Mouse (Mus musculus) testis, postnatal 14 days (tissue): ENCODE measurements at regions not wholly inside any gene's neighbourhood (a gene's known extent, or its start where the extent isn't known, plus 50 kb on each side); places are given as distances from the start of the nearest gene placed in this dataset.
A peak's percentile ranks its signal among the peaks of the same experiment; 100 is the strongest.

Experiments
- DNase-seq: peaks from one replicate; pipeline ENCODE4 v3.0.0; 2021; ENCODE audit warnings: low spot score

DNA sequence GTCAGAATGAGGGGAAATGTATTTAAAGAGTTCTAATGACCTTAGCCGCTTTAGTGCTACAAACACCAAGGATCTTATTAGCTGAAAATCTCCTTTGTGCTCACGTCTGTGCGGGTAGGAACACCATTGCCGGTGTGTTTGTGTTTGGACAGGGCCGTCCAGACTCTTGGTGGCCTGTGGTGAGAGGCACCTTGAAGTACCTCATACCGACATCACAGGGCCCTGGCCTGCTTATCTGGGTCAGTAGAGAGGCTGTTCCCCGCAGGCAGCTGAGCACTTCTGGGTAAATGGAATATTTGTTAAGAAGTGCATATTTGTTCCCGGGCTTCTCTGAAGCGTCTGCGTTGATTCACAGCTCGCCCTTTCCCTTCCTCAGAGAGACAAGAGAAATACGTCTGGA, 232.8 kb upstream of the Prox1 start:
- no peak for DNase-seq

DNA sequence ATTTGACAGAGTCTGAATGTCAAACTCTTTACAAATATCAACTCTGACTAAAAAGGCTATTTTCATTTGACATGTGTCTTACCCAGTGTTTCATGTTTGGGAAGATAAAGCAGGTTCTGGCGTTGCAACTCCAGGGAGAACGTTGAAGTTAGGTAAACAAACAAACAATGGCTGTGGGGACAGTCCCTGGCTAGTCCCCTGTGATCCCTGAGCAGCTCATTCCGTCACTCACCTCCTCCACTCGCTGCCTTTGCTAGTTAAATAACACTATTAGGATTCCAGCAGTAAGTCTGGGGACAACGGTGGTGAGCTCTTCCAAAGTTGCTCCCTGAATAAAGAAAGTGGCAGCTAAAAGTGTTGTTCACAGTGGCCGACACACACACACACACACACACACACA, 227.8 kb upstream of the Prox1 start:
- DNase-seq: no peak

DNA sequence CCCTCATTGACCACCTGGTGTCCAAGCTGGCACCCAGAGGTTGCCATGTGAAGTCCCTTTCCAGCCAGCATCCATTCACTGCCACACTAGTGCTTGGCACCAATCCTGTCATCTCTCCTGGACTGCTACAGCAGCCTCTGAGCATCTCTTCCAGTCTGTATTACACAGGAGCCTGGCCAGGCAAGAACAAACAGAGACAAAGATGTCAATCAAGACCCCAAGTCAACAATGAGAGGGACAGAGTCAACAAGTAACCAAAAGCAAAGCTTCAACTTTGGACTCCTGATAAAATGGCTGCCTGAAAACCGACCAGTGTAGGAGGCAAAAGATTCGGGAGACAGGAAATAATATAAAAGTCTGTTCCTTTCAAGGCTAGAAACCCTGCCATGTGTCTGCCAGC, 227.3 kb upstream of the Prox1 start:
- no peak for DNase-seq

DNA sequence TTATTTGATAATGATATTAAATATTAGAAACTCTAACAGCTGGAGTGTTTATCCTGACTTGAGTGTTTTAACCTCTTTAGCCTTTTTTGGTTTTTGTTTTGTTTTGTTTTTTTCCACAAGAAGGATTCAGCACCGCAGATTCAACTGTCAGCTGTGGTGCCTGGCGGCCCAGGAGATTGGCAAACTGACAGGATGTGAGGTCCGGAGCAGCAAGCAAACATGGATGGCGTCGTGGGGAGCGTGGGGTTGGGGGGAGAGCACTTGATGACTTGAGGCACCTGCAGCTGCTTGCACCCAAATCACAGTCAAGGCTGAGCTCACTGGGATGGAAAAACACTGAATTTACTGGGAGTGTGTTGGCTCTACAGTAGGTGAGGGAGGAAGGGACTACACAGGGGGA, 222.5 kb upstream of the Prox1 start:
- DNase-seq: no peak

DNA sequence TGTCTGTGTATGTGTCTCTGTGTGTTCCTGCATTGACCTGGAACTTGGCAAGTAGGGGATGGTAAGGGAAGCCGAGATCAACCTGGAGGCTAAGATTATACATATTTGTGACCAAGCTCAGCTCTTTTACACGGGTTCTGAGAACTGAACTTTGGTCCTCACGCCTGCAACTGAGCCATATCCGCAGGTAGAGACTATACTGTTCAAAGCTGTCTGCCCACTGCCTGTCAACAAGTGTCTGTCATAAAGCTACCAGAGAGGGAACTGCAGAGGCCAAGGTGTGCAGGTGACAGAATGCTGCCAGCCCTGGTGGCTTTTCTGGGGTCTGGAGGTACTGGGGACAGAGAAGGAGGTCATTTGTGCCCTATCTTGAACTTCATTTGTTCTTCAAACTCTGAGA, 218.3 kb upstream of the Prox1 start:
- DNase-seq: no peak

DNA sequence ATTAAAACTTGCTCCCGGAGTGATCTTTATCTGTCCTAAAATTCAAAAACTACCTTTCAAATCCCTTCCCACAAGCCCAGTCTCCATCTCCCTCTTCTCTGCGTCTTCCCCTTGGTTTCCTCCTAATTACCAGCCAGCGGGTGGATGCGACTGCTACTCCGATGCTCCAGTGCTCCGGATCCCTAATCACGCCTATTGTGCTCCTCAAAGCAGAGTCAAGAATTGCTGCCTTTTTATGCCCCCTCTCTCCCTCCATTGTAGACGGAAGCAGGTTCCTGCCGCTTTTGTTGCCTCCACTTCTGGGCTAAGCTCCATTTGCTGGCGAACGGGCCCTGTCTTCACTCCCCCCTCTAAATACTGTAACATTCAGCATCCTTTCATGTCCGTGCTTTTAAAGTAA, 214.0 kb upstream of the Prox1 start:
- DNase-seq: no peak

DNA sequence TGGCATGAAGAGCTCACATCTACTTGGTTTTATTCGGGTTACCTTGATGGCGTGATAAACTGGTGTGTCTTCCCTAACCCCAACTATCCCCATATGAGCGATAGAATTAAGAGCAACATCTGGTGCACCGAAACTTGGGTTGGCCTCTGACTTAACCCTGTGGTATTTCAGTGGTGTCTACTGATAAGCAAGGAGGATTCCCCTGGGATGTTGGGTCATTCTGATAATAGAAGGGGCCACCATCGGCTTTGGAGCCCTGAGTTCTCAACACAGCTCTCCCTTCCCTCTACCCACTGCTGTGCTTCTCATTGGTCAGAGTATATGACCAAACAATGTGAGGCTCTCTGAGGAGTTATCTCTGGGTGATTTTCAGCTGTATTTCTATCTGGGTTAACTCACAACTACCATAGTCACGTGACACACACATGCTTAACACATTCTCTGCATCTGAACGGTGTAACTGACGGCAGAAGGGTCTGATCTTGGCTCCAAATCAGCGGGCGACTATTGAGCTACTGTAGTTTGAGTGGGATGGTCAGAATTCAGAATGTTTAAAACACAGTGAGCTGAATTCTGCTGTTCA, 212.8 kb upstream of the Prox1 start:
- no peak for DNase-seq

DNA sequence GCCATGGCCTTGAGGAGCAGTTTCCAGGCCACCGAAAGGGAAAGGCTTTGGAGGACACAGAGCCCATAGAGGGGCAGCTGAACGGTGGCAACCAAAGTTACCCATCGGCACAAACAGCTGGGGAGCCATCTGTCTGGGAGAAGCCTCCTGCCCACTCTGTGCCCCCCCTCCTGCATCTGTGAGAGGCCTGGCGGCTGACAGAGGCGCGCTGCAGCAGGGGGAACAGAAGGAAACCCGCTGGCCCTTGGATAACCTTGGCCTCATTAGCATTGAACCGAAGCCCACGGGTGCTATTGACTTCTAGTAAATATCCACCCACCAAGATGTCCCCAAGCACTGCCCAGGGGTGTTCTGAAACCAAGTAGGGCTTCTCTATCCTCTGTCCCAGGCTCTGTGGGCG, 209.6 kb upstream of the Prox1 start:
- DNase-seq: no peak

DNA sequence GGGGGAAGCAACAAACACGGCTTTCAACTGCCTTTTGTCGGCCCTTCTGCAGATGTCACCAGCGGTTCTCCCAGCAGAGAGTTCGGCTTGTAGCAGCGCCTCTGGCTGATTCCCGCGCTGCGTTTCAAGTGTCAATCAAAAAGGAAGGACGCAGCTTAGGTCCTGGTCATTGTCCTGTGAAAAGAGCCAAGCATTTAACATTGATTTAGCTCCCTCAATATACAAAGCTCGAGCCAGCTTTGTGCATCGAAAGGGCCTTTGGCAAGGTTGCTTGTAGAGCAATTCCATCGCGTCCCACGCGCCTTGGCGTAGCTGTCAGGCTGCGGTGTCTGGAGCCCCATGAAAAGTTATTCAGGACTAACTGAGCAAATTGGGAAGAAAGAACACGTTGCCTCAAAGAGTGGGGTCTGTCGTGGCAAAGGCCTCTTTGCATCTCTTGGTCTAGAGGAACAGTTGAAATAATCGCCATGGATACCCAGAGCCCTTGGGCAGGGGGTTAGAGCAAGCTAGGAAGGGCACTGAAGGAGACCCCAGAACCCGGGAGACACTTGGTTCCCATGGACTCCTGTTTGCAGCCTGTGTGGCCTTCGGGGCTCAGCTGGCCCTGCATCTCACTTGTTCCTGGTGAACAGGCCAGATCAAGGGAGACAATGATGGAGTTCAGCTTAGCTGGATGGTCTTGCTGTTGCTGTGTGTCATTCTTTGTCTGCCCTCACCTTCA, 204.8 kb upstream of the Prox1 start:
- no peak for DNase-seq

DNA sequence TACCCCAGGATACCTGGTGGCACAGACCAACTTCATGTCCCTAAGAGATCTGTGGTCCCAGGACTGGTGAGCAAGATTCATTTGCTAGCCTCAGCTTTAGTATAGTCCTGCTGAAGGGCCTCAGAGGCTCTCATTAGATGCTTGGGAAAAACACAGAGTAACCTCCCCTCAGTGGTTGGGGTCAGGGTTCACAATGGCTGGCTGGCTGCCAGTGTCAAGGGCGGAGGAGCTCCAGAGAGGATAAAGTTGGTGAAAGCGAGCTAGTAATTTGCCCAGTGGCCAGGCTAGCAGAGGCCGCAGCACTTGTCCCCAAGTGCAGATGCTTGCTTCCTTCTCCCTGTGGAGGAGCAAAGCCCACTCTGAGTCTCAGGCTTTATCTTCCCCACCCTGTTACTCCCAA, 203.8 kb upstream of the Prox1 start:
- DNase-seq: no peak

DNA sequence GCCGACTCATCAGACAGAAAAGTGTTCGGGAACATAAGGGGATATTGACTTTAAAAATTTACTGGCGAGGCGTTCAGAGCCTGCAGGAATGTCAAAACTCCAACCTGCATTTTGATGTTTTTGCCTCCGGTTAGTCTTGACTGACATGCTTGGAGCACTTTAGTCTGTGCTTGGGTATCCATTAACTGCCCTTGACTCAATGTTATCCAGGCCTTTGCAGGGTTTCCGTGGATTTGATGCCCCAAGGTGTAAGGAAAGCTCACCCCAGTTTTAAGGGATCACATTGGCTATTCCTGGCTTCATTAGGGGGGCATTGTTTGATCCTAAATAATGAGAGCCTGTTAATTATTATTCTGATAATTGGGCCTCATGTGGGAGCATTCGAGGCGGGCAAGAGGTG, 196.1 kb upstream of the Prox1 start:
- DNase-seq: no peak

DNA sequence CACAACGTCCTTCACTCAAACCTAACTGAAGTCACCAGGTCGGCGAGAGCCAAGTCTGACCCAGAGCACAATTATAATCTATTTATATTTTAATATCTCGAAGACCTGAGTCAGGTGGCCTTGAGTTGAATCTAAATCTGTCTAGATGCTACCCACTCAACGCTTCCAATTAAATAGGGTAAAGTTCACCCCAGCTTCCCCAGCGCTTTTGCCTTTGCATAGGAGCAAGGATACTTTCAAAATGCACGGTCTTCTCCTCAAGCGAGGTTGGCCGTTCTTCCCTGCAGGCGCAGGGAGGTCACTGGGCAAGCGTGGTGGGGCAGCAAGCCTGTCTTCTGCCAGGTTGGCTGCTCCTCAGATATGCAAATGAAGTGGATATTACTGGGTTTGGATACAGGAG, 194.6 kb upstream of the Prox1 start:
- no peak for DNase-seq

DNA sequence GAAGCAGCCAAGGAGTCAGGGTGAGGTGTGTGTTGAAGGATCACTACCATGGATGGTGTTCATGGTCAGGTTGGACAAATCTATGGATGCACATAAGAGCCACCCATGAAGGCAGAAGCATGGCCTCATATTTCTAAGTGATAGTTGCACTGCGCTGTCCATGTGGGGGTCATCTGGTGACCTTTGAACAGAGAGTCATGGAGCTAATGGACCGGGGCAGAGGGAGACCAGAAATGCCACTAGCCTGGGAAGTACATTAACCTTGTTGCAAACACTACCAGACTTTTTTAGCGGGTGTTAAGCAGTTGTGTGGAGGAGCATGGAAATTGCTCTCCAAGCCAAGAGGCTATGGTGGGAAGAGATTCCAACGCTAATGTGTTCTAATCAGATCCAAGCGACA, 190.1 kb upstream of the Prox1 start:
- no peak for DNase-seq

DNA sequence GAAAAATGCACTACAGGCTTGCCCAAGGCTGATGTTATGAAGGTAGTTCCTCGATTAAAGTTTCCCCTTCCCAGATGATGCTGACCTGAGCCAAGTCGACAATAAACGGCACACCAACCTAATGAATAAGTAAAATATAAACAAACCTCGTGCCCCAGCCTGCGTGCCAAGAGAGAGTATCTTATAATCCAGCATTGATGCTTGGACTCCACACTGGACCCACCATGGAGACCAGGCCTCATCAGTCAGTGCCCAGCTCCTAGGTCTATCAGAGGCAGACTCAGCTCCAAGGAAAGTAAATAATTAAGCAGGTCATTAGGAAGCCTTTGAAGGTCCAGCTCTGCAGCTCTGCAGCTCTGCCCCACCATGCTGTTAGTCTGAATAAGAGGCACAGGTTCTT, 187.3 kb upstream of the Prox1 start:
- DNase-seq: no peak

DNA sequence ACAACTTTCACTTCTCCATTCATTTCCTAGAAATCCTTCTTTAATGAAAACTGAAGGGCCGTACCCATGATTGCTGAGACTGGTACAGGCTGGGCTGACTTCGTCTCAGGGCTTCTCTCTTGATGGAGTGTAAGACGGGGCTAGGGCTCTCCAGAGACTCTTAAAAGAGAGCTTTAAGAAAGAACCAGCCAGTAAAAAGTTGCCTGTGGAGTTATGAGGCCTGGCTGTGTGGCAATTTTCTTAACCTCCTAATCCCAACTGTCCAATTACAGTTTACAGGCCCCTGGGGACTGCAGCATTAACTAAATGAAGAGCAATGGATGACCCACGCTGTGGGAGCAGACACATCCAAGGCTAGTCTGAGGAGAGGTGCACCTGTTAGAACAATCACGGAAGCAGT, 177.1 kb upstream of the Prox1 start:
- no peak for DNase-seq

DNA sequence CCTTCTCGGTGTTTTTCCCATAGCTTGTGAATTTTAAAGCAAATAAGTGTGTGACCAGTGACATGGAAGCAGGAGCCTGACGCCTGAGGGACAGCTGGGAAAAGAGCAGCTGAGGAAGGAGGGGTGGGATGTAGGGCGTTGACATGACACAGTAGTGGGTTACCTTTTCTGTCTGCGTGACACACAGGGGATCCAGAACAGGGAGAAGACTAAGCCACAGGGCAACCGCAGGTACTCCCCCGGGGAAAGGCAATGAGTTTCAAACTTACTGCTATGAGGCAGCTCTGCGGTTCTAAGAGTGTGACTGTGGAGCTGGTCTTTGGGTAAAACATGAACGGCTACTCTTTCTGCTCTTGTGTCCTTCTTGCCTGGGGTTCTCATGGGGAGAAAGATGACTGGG, 170.2 kb upstream of the Prox1 start:
- DNase-seq: no peak

DNA sequence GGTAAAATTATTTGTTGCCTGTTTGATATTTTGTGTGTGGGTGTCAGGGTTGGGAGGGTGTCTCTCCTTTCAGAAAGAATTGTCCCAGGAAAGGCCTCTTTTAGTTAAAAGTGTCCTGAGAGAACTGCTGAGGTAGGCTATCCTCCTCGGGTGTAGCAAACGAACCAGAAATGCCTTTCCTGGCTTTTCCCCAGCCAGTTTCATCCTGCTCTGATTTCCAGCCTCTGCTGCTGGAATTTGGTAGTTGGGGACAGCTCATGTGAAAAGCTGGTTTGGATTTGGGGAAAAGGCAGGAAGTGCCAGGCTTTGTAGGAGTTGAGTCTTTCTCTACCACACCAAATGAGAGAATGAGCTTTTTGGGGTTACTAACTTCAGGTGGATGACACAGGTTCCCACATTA, 164.0 kb upstream of the Prox1 start:
- no peak for DNase-seq

DNA sequence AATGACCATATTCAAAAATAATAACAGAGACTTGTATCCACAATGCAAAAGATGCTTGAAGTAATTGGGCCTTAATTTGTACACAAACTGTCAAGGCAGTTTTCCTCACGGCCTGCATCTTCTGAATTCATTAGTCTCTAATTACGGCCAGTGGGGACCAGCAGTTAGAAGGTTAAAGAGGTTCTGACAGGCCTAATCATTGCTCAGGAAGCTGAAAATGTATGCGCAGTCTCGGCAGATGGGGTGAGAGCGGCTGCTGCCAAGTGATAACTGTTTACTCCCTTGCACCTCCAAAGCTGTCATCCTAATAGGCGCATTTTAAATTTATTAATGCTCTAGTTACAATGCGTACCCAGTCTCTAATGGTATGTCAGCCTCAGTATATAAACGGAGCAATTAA, 163.5 kb upstream of the Prox1 start:
- no peak for DNase-seq

DNA sequence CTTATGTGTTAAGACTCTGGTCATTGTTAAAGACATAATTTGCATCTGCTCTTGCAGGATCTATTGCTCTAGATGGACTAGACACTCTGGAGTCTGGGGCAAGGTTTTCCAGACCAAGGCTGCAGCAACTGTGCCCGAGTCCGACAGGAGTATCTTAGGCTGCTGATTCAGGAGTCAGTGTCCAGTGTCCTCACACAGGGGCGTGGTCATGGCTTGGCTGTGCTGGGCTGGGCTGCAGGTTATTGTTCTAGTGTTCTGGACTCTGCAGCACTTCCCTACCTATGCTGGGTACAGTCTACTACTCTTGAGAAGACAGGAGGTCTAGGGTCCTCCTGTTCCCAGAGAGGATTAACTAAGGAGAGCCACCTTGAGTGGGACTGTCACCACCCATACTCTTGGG, 161.5 kb upstream of the Prox1 start:
- DNase-seq: no peak

DNA sequence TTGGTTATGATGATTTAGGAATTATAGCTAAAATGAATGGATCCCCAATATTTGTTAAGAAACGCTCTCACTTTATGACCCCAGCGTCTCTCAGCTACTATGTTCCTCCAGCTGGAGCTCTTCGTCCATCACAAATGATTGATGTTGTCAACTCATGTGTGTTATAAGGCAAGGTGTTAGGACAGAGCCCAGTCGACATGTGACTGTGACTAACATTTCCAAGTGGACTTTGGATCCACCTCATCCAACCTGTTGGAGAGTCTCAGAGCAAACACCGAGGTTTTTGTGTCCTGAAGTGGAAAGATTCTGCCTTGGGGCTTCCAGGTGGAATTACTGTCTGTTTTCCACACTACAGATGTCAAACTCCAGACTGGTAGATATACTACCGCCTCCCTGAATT, 154.0 kb upstream of the Prox1 start:
- no peak for DNase-seq

DNA sequence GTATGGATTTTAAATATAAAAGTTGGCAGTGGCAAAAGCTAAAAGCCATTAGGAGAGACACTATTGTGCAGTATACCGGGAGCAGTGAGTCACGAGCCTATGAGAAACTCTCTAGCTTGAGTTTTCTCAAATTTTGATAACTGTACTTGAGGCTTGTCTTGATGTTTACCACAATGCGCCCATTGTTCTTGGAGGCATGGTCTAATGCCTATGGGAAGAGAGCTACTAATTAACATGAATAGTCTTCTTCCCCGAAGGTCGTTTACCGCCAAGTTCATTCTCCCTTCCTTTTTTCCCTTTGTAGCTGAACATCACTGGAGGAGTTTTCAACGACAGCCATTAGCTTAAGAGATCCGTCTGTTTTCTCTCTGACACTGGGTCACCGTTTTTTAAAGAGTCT, 153.2 kb upstream of the Prox1 start:
- no peak for DNase-seq

DNA sequence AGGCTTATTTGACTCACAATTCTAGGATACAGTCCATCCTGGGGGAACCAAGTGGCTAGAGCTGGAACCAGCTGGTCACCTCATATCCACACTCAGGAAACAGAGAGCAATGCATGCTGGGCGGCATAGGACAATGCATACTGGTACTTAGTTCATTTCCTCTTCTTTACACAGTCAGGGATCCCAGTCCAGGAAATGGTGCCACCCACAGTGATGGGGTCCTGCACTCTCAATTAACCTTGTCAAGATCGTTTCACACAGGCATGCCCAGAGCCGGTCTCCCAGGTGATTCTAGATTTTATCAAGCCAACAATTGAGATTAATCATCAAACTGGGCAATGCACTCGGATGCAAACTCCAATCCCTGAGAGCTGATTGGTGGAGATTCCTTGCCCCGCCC, 145.7 kb upstream of the Prox1 start:
- peak; percentile 11 for DNase-seq

DNA sequence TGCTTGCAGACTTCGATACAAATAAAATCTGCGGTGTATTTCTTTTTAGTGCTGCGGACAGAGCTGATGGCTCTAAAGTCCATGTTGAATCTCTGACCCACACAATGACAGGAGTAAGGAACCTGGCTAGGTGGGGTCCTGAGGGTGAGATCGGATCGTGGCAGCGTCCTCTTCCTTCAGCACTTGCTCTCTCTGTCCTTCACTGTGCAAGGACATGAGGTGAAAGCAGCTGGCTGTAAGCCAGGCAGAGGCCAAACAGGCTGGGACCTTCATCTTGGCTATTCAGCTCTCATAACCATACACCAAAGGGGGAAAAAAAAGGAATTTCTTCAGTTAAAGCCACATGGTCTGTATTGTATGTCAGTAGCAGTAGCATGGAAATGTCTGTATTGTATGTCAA, 139.3 kb upstream of the Prox1 start:
- no peak for DNase-seq

DNA sequence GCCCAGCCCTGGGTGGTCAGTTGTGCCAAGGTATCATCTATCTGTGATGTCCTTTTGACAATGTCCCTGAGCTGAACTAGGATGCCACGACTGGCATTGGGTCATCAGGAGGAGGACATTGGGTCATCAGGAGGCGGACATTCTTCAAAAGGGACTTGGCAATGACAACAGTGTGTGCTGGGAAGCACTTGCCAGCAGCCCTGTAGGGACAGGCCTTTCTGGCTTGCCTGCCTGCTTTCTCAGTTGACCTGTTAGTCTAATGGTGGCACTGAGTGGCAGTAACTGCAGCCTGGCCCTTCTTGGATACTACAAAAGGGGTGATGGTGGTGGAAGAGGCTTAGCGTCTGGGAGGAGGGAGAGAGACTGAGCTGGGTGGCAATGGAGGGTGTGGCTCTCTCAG, 137.2 kb upstream of the Prox1 start:
- no peak for DNase-seq
